Mouse (Mus musculus) midbrain, embryonic 11.5 days (tissue): Measurements from ENCODE around the gene 9130023H24Rik. TPM values are rescaled to one million over a fixed set of nuclear protein-coding genes. Genes with fewer than 3 reads are reported as not detected.
A peak's percentile ranks its signal among the peaks of the same experiment; 100 is the strongest.

Source experiments
- ATAC-seq: fragments of 200-750 bp; cut with Nextera tagmentation; 2 replicates; pipeline ENCODE4 v1.8.0; 2017; ENCODE audit warnings: moderate TSS enrichment, moderate library complexity; ENCODE audit not compliant: low FRiP score
- DNase-seq: peaks from one replicate; pipeline ENCODE4 v3.0.0; 2015; ENCODE audit warnings: low spot score; ENCODE audit errors: missing footprints
- H3K27ac ChIP-seq: fragments of 300-500 bp; sonication (generic); 2 replicates; pipeline ENCODE4 v1.5.1; 2014; ENCODE audit warnings: low read depth, low read length
- H3K27me3 ChIP-seq: fragments of 300-500 bp; sonication (generic); 2 replicates; pipeline ENCODE4 v1.6.1; 2014; ENCODE audit warnings: mild to moderate bottlenecking, low read length, moderate library complexity, mixed read lengths; ENCODE audit not compliant: control insufficient read depth, insufficient read depth
- H3K36me3 ChIP-seq: fragments of 300-500 bp; sonication (generic); 2 replicates; pipeline ENCODE4 v1.6.1; 2014; ENCODE audit warnings: mild to moderate bottlenecking, low read length, moderate library complexity, mixed read lengths; ENCODE audit not compliant: control insufficient read depth, insufficient read depth
- H3K4me1 ChIP-seq: fragments of 300-500 bp; sonication (generic); 2 replicates; pipeline ENCODE4 v1.6.1; 2014; ENCODE audit warnings: low read length; ENCODE audit not compliant: control insufficient read depth, insufficient read depth
- H3K4me2 ChIP-seq: fragments of 300-500 bp; sonication (generic); 2 replicates; pipeline ENCODE4 v1.6.1; 2014; ENCODE audit warnings: mild to moderate bottlenecking, moderate library complexity
- H3K4me3 ChIP-seq: fragments of 300-500 bp; sonication (generic); 2 replicates; pipeline ENCODE4 v1.5.1; 2014; ENCODE audit warnings: low read depth, low read length
- H3K9ac ChIP-seq: fragments of 300-500 bp; sonication (generic); 2 replicates; pipeline ENCODE4 v1.6.1; 2014; ENCODE audit warnings: low read length
- H3K9me3 ChIP-seq: fragments of 300-500 bp; sonication (generic); 2 replicates; pipeline ENCODE4 v1.6.1; 2016; ENCODE audit warnings: low read length; ENCODE audit not compliant: control insufficient read depth
- WGBS: fragments of 180-500 bp; shearing (Covaris S2); extraction: QIAGEN DNeasy Blood & Tissue Kit; methylation state at CpG from one replicate; pipeline ENCODE4 v1.1.7; 2014; 5-methylcytosine and 5-hydroxymethylcytosine counted together
- polyA plus RNA-seq: library from polyadenylated mRNA; unstranded; fragments of >200 nt; fragmentation: Nextera tagmentation; extraction: Ambion mirVana; gene quantifications from 2 replicates; pipeline ENCODE4 v1.2.1, GENCODE M21; 2014

The 9130023H24Rik gene
- polyA plus RNA-seq, 1 experiment from 2014 or later = 13.7 TPM

DNA sequence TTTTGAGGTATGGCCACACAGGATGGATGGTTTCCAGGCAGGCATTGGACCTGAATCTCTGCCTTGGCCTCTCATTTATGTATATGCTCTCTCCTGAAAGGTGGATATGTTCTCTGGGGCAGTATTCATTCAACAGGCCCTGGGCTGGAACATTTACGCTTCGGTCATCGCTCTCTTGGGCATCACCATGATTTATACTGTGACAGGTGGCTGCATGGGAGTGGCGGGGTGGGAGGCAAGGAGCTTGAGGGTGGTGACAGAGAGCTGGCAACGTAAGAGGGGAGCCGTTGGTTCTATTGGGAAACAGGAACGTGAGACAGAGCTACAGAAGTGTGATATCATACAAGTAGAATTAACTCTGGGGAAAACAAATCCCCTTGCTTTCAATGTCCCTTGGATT is 30.0 kb upstream of the 9130023H24Rik start:
- DNase-seq = peak; percentile 47
- 88% methylated on average over 7 of the region's 7 CpGs for WGBS
- H3K27me3 ChIP-seq = no peaks in the 10 kb centered on the region
- H3K4me3 ChIP-seq = no peak overlapping the region
- H3K4me2 ChIP-seq = no peak overlapping the region
- H3K27ac ChIP-seq = no peak overlapping the region
- no peaks in the 10 kb centered on the region for H3K4me1 ChIP-seq
- no peaks in the 10 kb centered on the region for H3K9me3 ChIP-seq
- peaks cover 6% of the 10 kb centered on the region for H3K36me3 ChIP-seq
- no peak for ATAC-seq
- H3K9ac ChIP-seq = no peak overlapping the region

DNA sequence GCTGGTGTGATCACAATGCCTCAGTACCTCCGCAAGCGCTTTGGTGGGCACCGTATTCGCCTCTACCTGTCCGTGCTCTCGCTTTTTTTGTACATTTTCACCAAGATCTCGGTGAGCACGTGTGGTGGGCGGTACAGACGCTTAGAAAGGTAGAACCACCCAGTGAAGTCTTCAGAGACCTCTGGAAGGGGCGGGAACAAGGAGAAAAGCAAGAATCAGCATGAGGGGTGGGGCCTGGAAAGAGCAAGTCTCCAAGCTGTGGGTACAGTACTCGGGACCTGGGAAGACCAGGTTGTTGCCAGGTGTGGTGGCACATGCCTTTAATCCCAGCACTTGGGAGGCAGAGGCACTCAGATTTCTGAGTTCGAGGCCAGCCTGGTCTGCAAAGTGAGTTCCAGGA is 29.6 kb upstream of the 9130023H24Rik start:
- Histone ChIP-seq H3K27me3 (no peaks in the 10 kb centered on the region), H3K4me3 (no peak overlapping the region), H3K9ac (no peak overlapping the region), H3K36me3 (peaks cover 5% of the 10 kb centered on the region), H3K27ac (no peak overlapping the region), H3K4me1 (no peaks in the 10 kb centered on the region), H3K4me2 (no peak overlapping the region), H3K9me3 (no peaks in the 10 kb centered on the region)
- 70% methylated on average over 13 of the region's 13 CpGs for WGBS
- ATAC-seq (no peak), DNase-seq (no peak)

DNA sequence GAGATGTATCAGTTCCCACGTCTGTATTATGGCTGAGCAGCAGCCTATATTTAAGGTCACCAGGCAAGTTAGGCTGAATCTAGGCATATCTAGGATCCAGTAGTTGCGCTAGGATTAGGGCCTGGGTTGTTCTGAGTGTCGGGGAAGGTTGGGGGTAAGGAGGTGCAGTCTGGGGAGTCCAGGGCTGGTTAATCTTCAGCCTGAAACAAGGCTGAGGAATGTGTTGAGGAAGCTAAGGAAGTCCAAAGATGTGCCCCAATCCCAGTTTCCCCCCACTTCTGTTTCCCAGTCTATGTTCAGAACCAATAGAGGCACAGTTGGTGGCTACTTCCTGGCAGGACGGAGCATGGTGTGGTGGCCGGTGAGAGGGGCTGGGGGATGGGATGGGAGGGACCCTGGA is 28.2 kb upstream of the 9130023H24Rik start:
- Histone ChIP-seq H3K36me3 (no peaks in the 10 kb centered on the region; the same call in 1 of the 2 replicates), H3K4me2 (no peak overlapping the region), H3K9ac (no peak overlapping the region), H3K4me1 (no peaks in the 10 kb centered on the region), H3K27me3 (no peaks in the 10 kb centered on the region), H3K4me3 (no peak overlapping the region), H3K27ac (no peak overlapping the region), H3K9me3 (no peaks in the 10 kb centered on the region)
- DNase-seq (no peak), ATAC-seq (no peak)
- WGBS = 84% methylated on average over 5 of the region's 5 CpGs

DNA sequence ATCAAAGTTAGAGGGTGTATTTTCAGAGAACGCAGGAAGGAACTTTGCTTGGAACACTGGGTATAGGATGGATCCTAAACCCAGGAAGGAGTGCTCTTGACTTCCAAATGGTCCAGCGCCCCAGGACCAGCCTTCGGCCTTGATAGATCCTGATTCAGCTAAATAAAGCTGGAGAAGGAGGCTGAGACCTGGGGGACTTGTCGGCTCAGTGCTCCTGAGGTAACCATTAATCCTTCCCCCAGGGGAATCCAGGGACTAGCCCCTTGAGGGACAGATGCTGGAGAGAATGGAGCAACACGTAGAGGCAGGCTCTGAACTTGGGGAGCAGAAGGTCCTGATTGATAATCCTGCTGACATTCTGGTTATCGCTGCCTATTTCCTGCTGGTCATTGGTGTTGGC is 27.6 kb upstream of the 9130023H24Rik start, which contains the start of gene Slc5a2:
Slc5a2 (plus strand) TSS at position 247 of the 400 bp plus-strand sequence.
- no peak within 1 kb of the TSS for H3K4me3 ChIP-seq
- no peaks in the 10 kb centered on the region for H3K36me3 ChIP-seq
- ATAC-seq = no peak
- H3K4me1 ChIP-seq = no peaks in the 10 kb centered on the region
- H3K4me2 ChIP-seq = no peak within 1 kb of the TSS
- 82% methylated on average over 6 of the region's 6 CpGs for WGBS
- H3K9me3 ChIP-seq = no peaks in the 10 kb centered on the region
- H3K27me3 ChIP-seq = no peaks in the 10 kb centered on the region
- no peak for DNase-seq
- no peak within 1 kb of the TSS for H3K27ac ChIP-seq
- H3K9ac ChIP-seq = no peak within 1 kb of the TSS

DNA sequence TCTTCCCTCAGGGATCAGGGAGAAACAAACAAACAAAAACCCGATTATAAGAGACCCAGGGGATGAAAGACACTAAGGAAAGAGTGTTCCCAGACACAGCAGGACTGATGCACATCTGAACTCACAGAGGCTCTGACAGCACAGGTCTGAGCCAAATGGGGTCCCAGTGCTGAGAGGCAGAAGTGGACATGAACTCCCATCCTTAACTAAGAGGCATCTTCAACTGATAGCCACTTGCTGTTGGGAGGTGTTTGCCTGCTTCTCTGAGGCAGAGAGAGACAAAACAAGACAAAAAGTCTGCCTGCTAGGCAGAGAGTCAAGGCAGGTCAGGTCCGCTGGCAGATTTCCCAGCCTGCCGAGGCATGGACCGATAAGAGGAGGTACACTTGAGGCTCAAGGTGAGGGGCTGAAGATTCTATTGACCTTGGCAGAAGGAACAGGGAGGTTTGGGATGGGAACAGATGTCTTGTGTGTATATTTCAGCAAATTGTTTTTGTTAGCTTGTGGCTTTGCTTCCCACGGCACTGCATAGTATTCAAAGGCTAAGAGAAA is 19.0 kb upstream of the 9130023H24Rik start:
- H3K27ac ChIP-seq = no peak overlapping the region
- H3K4me3 ChIP-seq = no peak overlapping the region
- H3K9me3 ChIP-seq = no peaks in the 10 kb centered on the region
- no peaks in the 10 kb centered on the region; the same call in 1 of the 2 replicates for H3K27me3 ChIP-seq
- DNase-seq (no peak), ATAC-seq (no peak)
- no peaks in the 10 kb centered on the region for H3K36me3 ChIP-seq
- peaks cover 7% of the 10 kb centered on the region for H3K4me1 ChIP-seq
- H3K9ac ChIP-seq = no peak overlapping the region
- no peak overlapping the region for H3K4me2 ChIP-seq
- 75% methylated on average over 5 of the region's 5 CpGs for WGBS

DNA sequence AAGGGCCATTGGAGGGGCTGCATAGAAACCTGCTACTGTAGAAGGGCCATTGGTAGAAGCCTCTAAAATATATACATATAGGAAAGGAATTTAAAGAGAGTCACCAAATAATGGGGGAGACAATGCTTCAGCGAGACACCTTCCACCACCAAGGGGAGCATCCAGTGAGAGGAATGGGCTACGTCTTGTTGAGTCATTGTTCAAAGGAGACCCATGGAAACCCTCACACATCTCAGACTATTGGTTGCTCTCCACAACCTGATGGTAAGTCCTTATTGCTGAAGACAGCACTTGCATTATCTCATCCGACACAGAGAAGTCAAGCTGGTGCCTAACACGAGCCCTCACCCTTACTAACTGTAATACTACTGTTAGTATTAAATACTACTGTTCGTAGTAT is 17.9 kb upstream of the 9130023H24Rik start:
- H3K27me3 ChIP-seq = no peaks in the 10 kb centered on the region; the same call in 1 of the 2 replicates
- WGBS = 90% methylated on average over 5 of the region's 5 CpGs
- H3K36me3 ChIP-seq = no peaks in the 10 kb centered on the region
- peak; percentile 62 for DNase-seq
- H3K9me3 ChIP-seq = no peaks in the 10 kb centered on the region
- H3K9ac ChIP-seq = no peak overlapping the region
- H3K4me2 ChIP-seq = no peak overlapping the region
- no peak overlapping the region for H3K27ac ChIP-seq
- no peak for ATAC-seq
- H3K4me3 ChIP-seq = no peak overlapping the region
- H3K4me1 ChIP-seq = peaks cover 7% of the 10 kb centered on the region

DNA sequence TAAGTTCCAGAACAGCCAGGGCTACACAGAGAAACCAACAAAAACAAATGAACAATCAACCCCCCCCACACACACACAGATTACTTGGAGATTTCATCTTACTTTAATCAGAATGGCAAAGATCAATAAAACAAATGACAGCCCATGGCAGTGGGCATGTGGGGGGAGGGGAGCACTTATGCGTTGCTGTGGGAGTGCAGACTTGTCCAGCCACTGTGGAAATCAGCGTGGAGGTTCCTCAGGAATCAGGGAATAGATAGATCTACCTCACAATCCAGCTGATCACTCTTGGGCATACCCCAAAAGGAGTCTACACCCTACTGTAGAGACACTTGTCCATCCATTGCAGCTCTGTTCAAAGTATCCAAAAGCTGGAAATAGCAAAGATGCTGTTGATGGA is 17.1 kb upstream of the 9130023H24Rik start:
- no peak overlapping the region for H3K9ac ChIP-seq
- peaks cover 7% of the 10 kb centered on the region for H3K4me1 ChIP-seq
- WGBS = 61% methylated on average over 2 of the region's 2 CpGs
- no peak for ATAC-seq
- no peaks in the 10 kb centered on the region; the same call in 1 of the 2 replicates for H3K27me3 ChIP-seq
- H3K4me2 ChIP-seq = no peak overlapping the region
- H3K9me3 ChIP-seq = no peaks in the 10 kb centered on the region
- peak; percentile 47 for DNase-seq
- no peak overlapping the region for H3K4me3 ChIP-seq
- no peaks in the 10 kb centered on the region for H3K36me3 ChIP-seq
- no peak overlapping the region for H3K27ac ChIP-seq

DNA sequence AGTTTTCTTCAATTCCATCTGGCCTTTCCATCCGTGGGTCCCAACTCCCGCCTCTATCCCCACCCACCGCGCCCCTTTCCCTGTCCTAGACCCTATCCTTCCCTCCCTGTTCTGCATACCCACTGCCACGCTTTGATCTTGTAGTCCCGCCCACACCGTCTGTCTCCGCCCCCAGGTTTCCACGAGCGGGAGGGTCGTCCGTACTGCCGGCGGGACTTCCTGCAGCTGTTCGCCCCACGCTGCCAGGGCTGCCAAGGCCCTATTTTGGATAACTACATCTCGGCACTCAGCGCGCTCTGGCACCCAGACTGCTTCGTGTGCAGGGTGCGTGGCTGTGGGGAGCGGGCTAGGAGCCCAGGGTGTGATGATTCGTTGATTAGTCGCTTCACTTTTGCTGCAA is 14.8 kb upstream of the 9130023H24Rik start:
- H3K4me2 ChIP-seq = peak overlapping the region; percentile 57
- H3K36me3 ChIP-seq = no peaks in the 10 kb centered on the region
- H3K27me3 ChIP-seq = no peaks in the 10 kb centered on the region; the same call in 1 of the 2 replicates
- H3K4me1 ChIP-seq = peaks cover 7% of the 10 kb centered on the region
- peak; percentile 90 for DNase-seq
- peak overlapping the region; percentile 30 for H3K4me3 ChIP-seq
- H3K27ac ChIP-seq = no peak overlapping the region
- 14% methylated on average over 24 of the region's 24 CpGs for WGBS
- no peaks in the 10 kb centered on the region for H3K9me3 ChIP-seq
- 0 out of 2 replicates have a peak, but pooled peaks have one; percentile 44 for ATAC-seq
- peak overlapping the region; percentile 67 for H3K9ac ChIP-seq

DNA sequence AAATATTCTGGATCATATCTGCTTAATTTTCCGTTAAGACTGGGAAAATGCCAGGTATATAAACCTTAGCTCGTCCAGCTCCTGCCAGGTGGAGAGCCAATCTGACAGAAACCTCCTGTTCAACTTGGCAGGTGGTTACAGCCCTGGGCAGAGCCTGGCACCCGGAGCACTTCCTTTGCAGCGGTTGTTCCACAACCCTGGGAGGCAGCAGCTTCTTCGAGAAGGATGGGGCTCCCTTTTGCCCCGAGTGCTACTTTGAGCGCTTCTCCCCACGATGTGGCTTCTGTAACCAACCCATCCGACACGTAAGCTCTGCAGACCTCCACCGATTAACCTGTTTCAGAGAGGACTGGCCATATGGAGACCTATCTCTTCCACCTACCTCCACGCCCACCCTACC is 14.1 kb upstream of the 9130023H24Rik start:
- WGBS = 51% methylated on average over 12 of the region's 12 CpGs
- Histone ChIP-seq H3K4me2 (peak overlapping the region; percentile 57; the same call in 1 of the 2 replicates), H3K27ac (no peak overlapping the region), H3K4me1 (peaks cover 11% of the 10 kb centered on the region), H3K27me3 (peaks cover 3% of the 10 kb centered on the region; the same call in 1 of the 2 replicates), H3K36me3 (no peaks in the 10 kb centered on the region), H3K4me3 (no peak overlapping the region; the same call in 1 of the 2 replicates), H3K9ac (peak overlapping the region; percentile 67), H3K9me3 (no peaks in the 10 kb centered on the region)
- ATAC-seq (no peak), DNase-seq (no peak)
